Mouse (Mus musculus): ENCODE data around the gene Vav1. TPM values are rescaled to one million over a fixed set of nuclear protein-coding genes. Genes with fewer than 3 reads are reported as not detected.

Gene Vav1
- total and polyA plus RNA-seq, 3 experiments: 1.9 to 2.2 (median 2.0) TPM

DNA sequence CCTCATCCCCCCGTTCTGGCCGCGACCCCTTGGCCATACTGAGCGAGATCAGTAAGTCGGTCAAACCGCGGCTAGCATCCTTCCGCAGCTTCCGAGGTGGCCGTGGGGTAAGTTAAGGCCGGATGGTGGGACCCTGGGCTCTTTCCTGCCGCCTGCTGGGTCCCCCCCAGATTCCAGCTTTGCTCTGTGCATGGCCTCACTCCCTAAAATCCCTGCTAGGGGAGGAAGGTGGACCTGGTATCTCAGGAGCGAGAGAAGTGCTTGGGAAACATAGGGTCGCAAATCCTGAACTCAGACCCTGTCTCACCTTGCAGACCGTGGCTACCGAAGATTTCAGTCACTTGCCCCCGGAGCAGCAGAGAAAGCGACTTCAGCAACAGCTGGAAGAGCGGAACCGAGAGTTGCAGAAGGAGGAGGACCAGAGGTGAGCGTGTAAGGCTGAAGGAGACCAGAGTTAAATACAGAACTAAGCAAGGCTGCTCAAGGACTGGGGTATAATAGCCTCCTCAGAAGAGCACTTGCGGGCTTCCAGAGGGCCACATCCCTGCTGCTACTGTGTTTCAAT is 21.9 kb upstream of the Vav1 start:
- no peaks in the 10 kb centered on the region for H3K27me3 ChIP-seq (ENCODE audit: control insufficient read depth, insufficient read depth, low read length)
- intact Hi-C loops (cut with DNase I): no loop called here
- H3K9ac ChIP-seq (ENCODE audit: low read depth, low read length): no peak overlapping the region
- 95% methylated on average over 22 of the region's 22 CpGs for WGBS
- H3K4me3 ChIP-seq: no peak overlapping the region
- DNase-seq: no peak
- H3K27ac ChIP-seq: no peak overlapping the region
- no peak for TF ChIP-seq POLR2A (IDR thresholded peaks at IDR 0.05; ENCODE audit: insufficient read depth, low read depth, low read length)
- TF ChIP-seq CTCF (IDR thresholded peaks at IDR 0.05): no peak
- no peak for TF ChIP-seq EP300 (IDR thresholded peaks at IDR 0.05; ENCODE audit: insufficient read depth, low read depth, low read length)
- H3K4me1 ChIP-seq (ENCODE audit: control insufficient read depth, insufficient read depth, low read length): peaks cover 4% of the 10 kb centered on the region
- peaks cover 2% of the 10 kb centered on the region; the same call in 1 of the 2 replicates for H3K79me2 ChIP-seq (replicated peaks; ENCODE audit: control insufficient read depth, insufficient read depth, low read length)
- peaks cover 15% of the 10 kb centered on the region for H3K36me3 ChIP-seq (ENCODE audit: control insufficient read depth, insufficient read depth, low read length)

DNA sequence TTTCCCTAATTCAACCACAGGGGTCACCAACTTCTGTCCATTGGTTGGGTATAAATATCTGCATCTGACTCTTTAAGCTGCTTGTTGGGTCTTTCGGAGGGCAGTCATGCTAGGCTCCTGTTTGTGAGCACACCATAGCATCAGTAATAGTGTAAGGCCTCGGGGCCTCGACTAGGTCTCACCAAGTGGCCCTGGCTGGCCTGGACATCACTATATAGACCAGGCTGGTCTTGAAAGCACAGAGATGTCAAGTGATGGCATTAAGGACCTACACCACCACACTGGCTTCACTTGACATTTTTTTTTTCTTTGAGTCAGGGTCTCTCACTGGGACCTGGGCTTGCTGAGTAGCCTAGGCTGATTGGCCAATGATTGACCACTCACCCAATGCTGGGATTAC is 20.7 kb upstream of the Vav1 start:
- intact Hi-C loops (cut with DNase I): no loop called here
- Histone ChIP-seq H3K79me2 (replicated peaks; ENCODE audit: control insufficient read depth, insufficient read depth, low read length) (peaks cover 2% of the 10 kb centered on the region; the same call in 1 of the 2 replicates), H3K9ac (ENCODE audit: low read depth, low read length) (no peak overlapping the region), H3K36me3 (ENCODE audit: control insufficient read depth, insufficient read depth, low read length) (peaks cover 15% of the 10 kb centered on the region), H3K27ac (no peak overlapping the region), H3K4me3 (no peak overlapping the region), H3K27me3 (ENCODE audit: control insufficient read depth, insufficient read depth, low read length) (no peaks in the 10 kb centered on the region), H3K4me1 (ENCODE audit: control insufficient read depth, insufficient read depth, low read length) (peaks cover 4% of the 10 kb centered on the region)
- DNase-seq: no peak
- 95% methylated on average over 3 of the region's 3 CpGs for WGBS
- TF ChIP-seq POLR2A (IDR thresholded peaks at IDR 0.05; ENCODE audit: insufficient read depth, low read depth, low read length): no peak
- no peak for TF ChIP-seq CTCF (IDR thresholded peaks at IDR 0.05)
- no peak for TF ChIP-seq EP300 (IDR thresholded peaks at IDR 0.05; ENCODE audit: insufficient read depth, low read depth, low read length)

DNA sequence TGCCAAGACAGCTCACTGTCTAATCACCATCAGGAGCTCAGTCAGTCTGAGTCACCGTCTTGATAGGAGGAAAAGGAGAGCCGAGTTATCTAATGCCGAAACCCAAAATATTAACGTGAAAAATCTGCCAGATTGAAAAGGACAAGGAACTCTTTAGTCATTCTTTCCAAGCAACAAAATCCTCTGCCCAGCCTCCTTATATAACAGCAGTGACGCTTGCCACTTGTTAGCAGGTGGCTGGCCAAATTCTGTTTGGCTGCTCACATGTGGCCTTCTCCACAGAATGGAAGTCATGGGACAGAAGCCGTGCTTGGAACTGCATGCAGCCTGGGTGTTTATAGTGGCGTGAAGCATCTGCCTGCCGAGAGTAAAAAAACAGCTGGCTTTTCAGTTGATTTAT is 19.2 kb upstream of the Vav1 start:
- TF ChIP-seq EP300 (IDR thresholded peaks at IDR 0.05; ENCODE audit: insufficient read depth, low read depth, low read length) (peak; percentile 96), POLR2A (IDR thresholded peaks at IDR 0.05; ENCODE audit: insufficient read depth, low read depth, low read length) (0 out of 2 replicates have a peak, but pooled peaks have one; percentile 21), CTCF (IDR thresholded peaks at IDR 0.05) (no peak)
- Histone ChIP-seq H3K27ac (peak overlapping the region; percentile 80), H3K9ac (ENCODE audit: low read depth, low read length) (no peak overlapping the region; the same call in 1 of the 2 replicates), H3K4me1 (ENCODE audit: control insufficient read depth, insufficient read depth, low read length) (peaks cover 4% of the 10 kb centered on the region), H3K79me2 (replicated peaks; ENCODE audit: control insufficient read depth, insufficient read depth, low read length) (peaks cover 2% of the 10 kb centered on the region; the same call in 1 of the 2 replicates), H3K4me3 (no peak overlapping the region), H3K36me3 (ENCODE audit: control insufficient read depth, insufficient read depth, low read length) (peaks cover 13% of the 10 kb centered on the region), H3K27me3 (ENCODE audit: control insufficient read depth, insufficient read depth, low read length) (no peaks in the 10 kb centered on the region)
- WGBS: 45% methylated on average over 8 of the region's 8 CpGs
- peak; percentile 59 to 80 for DNase-seq
- intact Hi-C loops (cut with DNase I): no loop called here

DNA sequence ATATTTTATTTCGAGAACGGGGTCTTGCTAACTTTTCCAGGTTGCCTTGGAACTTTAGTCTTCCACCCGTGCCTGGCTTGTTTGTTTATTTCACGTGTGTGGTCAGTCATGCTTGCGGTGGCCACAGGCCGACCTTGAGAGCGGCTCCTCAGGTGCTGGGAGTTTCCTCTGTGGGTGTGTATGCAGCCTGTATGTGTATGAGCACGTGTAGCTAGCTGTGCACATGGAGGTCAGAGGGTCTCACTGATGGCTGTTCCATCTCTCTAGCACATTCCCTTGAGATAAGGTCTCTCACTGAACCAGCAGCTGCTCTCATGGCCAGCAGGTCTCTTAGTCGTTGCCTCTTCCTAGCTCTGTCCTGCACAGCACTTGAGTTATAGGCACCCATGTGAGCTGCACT is 18.5 kb upstream of the Vav1 start:
- H3K36me3 ChIP-seq (ENCODE audit: control insufficient read depth, insufficient read depth, low read length): peaks cover 13% of the 10 kb centered on the region
- H3K4me1 ChIP-seq (ENCODE audit: control insufficient read depth, insufficient read depth, low read length): peaks cover 4% of the 10 kb centered on the region
- 77% methylated on average over 9 of the region's 9 CpGs for WGBS
- no peak overlapping the region for H3K4me3 ChIP-seq
- H3K27me3 ChIP-seq (ENCODE audit: control insufficient read depth, insufficient read depth, low read length): no peaks in the 10 kb centered on the region
- H3K9ac ChIP-seq (ENCODE audit: low read depth, low read length): no peak overlapping the region
- TF ChIP-seq POLR2A (IDR thresholded peaks at IDR 0.05; ENCODE audit: insufficient read depth, low read depth, low read length): no peak
- peak overlapping the region; percentile 80 for H3K27ac ChIP-seq
- peaks cover 2% of the 10 kb centered on the region; the same call in 1 of the 2 replicates for H3K79me2 ChIP-seq (replicated peaks; ENCODE audit: control insufficient read depth, insufficient read depth, low read length)
- intact Hi-C loops (cut with DNase I): no loop called here
- DNase-seq: no peak

DNA sequence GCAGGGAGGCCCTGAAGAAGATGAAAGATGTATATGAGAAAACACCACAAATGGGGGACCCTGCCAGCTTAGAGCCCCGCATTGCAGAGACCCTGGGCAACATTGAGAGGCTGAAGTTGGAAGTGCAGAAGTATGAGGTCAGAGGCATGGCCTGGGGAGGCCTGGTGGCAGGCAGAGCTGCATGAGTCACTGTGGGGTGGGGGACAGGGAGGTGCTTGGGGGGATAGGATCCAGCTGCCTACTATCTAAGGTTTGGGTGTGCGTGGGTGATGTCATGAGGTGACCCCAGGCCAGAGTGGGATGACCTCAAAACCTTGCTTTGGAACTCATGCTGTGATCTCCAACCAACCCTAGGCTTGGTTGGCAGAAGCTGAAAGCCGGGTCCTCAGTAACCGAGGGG is 17.6 kb upstream of the Vav1 start:
- TF ChIP-seq POLR2A (IDR thresholded peaks at IDR 0.05; ENCODE audit: insufficient read depth, low read depth, low read length): no peak
- TF ChIP-seq CTCF (IDR thresholded peaks at IDR 0.05): no peak
- TF ChIP-seq EP300 (IDR thresholded peaks at IDR 0.05; ENCODE audit: insufficient read depth, low read depth, low read length): no peak
- 94% methylated on average over 4 of the region's 4 CpGs for WGBS
- Histone ChIP-seq H3K4me1 (ENCODE audit: control insufficient read depth, insufficient read depth, low read length) (peaks cover 4% of the 10 kb centered on the region), H3K9ac (ENCODE audit: low read depth, low read length) (no peak overlapping the region), H3K79me2 (replicated peaks; ENCODE audit: control insufficient read depth, insufficient read depth, low read length) (peaks cover 2% of the 10 kb centered on the region; the same call in 1 of the 2 replicates), H3K27ac (no peak overlapping the region; the same call in 1 of the 2 replicates), H3K36me3 (ENCODE audit: control insufficient read depth, insufficient read depth, low read length) (peaks cover 13% of the 10 kb centered on the region), H3K27me3 (ENCODE audit: control insufficient read depth, insufficient read depth, low read length) (no peaks in the 10 kb centered on the region), H3K4me3 (no peak overlapping the region)
- intact Hi-C loops (cut with DNase I): no loop called here
- no peak for DNase-seq

DNA sequence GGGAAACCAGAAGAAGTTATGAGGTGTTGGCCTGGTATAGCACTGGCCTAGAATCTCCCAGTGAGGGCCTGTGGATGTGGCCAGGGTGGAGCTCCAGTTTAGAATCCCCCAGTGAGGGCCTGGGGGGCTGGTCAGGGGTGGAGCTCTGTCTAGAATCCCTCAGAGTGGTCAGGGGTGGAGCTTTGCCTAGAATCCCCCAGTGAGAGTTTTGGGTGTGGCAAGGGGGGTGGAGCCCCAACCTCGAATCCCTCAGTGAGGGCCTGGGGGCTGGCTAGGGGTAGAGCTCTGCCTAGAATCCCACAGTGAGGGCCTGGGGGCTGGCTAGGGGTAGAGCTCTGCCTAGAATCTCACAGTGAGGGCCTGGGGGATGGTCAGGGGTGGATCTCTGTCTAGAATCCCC is 17.1 kb upstream of the Vav1 start:
- H3K36me3 ChIP-seq (ENCODE audit: control insufficient read depth, insufficient read depth, low read length): peaks cover 13% of the 10 kb centered on the region

More for the DNA sequence above, 17.1 kb upstream of the Vav1 start:
- intact Hi-C loops (cut with DNase I): no loop called here
- 48% methylated on average over 1 of the region's 1 CpGs for WGBS
- Histone ChIP-seq H3K9ac (ENCODE audit: low read depth, low read length) (no peak overlapping the region), H3K79me2 (replicated peaks; ENCODE audit: control insufficient read depth, insufficient read depth, low read length) (no peaks in the 10 kb centered on the region), H3K4me3 (no peak overlapping the region), H3K4me1 (ENCODE audit: control insufficient read depth, insufficient read depth, low read length) (peaks cover 4% of the 10 kb centered on the region), H3K27ac (no peak overlapping the region), H3K27me3 (ENCODE audit: control insufficient read depth, insufficient read depth, low read length) (no peaks in the 10 kb centered on the region)
- TF ChIP-seq CTCF (IDR thresholded peaks at IDR 0.05) (no peak), EP300 (IDR thresholded peaks at IDR 0.05; ENCODE audit: insufficient read depth, low read depth, low read length) (no peak), POLR2A (IDR thresholded peaks at IDR 0.05; ENCODE audit: insufficient read depth, low read depth, low read length) (no peak)
- DNase-seq: no peak

Data from heart, adult 2 months (tissue).